Mouse (Mus musculus) E14TG2a.4 (cell line): ENCODE data around the gene Rfx8.

Experiments used
- CTCF ChIP-seq: conservative IDR thresholded peaks from 2 replicates; pipeline ENCODE4 v1.5.1; 2014; ENCODE audit warnings: low read length
- NANOG ChIP-seq: IDR thresholded peaks from 2 replicates; pipeline ENCODE4 v1.6.1; 2014; ENCODE audit warnings: borderline replicate concordance, low read length, mixed read lengths
- POU5F1 ChIP-seq: IDR thresholded peaks from 2 replicates; pipeline ENCODE4 v1.6.1; 2014; ENCODE audit warnings: low read length, borderline replicate concordance

DNA sequence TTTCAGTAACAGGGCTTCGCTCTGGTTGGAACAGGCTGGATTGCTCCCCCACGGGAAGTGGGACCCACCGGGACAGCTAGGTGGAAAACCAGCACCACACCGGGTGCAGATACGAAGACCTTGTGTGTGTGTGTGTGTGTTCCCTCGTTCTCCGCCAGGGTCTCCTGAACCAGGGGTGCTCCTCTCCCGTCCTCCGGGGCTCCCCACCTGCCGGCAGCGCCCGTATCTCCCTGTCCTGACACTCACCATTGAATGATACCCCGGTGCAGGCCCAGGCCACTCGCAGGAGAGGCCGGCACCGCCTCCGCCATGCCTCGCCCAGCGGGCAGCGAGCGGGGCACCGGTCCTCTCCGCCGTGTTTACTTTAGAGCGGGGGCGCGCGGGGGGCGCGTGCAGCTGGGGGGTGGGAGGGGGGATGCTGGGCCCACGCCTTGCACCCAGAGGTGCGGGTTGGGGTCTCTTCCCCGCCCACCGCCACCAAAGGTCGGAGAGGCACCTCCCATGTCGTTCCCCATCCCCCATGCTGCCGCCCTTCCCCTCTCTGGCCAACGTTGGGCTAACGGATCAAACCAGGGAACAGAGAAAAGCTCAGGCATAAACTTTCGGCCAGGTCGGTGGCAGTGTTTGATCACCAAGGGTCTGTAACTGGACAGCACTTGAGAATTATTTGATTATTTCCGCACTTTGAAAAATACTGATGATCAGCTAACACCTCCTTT, at the start of gene Rfx8:
- TF ChIP-seq CTCF: no peak
- no peak for TF ChIP-seq POU5F1
- TF ChIP-seq NANOG: no peak
